Mouse (Mus musculus) stomach, postnatal 0 days (tissue): ENCODE results near the gene Ppm1m. TPM values are rescaled to one million over a fixed set of nuclear protein-coding genes. Genes with fewer than 3 reads are reported as not detected.

Source experiments
- ATAC-seq: fragments of 200-750 bp; cut with Nextera tagmentation; 2 replicates; pipeline ENCODE4 v1.8.0; 2017; ENCODE audit not compliant: low FRiP score, low TSS enrichment
- DNase-seq: peaks from one replicate; pipeline ENCODE4 v3.0.0-alpha.2; 2016; ENCODE audit warnings: low spot score
- H3K27ac ChIP-seq: fragments of 300-500 bp; sonication (generic); replicated peaks from 2 replicates; pipeline ENCODE4 v1.5.1; 2014; ENCODE audit warnings: mild to moderate bottlenecking, control low read depth
- H3K27me3 ChIP-seq: fragments of 300-500 bp; sonication (generic); 2 replicates; pipeline ENCODE4 v1.6.1; 2014; ENCODE audit warnings: low read length; ENCODE audit not compliant: control insufficient read depth, insufficient read depth
- H3K36me3 ChIP-seq: fragments of 300-500 bp; sonication (generic); 2 replicates; pipeline ENCODE4 v1.6.1; 2014; ENCODE audit warnings: low read length, mixed read lengths; ENCODE audit not compliant: control insufficient read depth, insufficient read depth
- H3K4me1 ChIP-seq: fragments of 300-500 bp; sonication (generic); replicated peaks from 2 replicates; pipeline ENCODE4 v1.6.1; 2014; ENCODE audit warnings: antibody characterized with exemption; ENCODE audit not compliant: control insufficient read depth, insufficient read depth
- H3K4me2 ChIP-seq: fragments of 300-500 bp; sonication (generic); replicated peaks from 2 replicates; pipeline ENCODE4 v1.6.1; 2014; ENCODE audit warnings: low read depth, mild to moderate bottlenecking, control low read depth, moderate library complexity
- H3K4me3 ChIP-seq: fragments of 300-500 bp; sonication (generic); 2 replicates; pipeline ENCODE4 v1.5.1; 2014; ENCODE audit warnings: low read depth, low read length, control low read depth
- H3K9ac ChIP-seq: fragments of 300-500 bp; sonication (generic); 2 replicates; pipeline ENCODE4 v1.6.1; 2014; ENCODE audit warnings: mild to moderate bottlenecking, low read length, control low read depth, mixed read lengths
- H3K9me3 ChIP-seq: fragments of 300-500 bp; sonication (generic); 2 replicates; pipeline ENCODE4 v1.6.1; 2016; ENCODE audit warnings: low read length; ENCODE audit not compliant: control insufficient read depth
- CTCF ChIP-seq: IDR thresholded peaks from 2 replicates; pipeline ENCODE4 v1.5.1; 2016; ENCODE audit warnings: antibody characterized with exemption, low read depth, mild to moderate bottlenecking, moderate library complexity
- EP300 ChIP-seq: optimal IDR thresholded peaks from 2 replicates; pipeline ENCODE3; 2016; ENCODE audit warnings: antibody characterized with exemption
- WGBS: fragments of 180-500 bp; shearing (Covaris S2); extraction: QIAGEN DNeasy Blood & Tissue Kit; methylation state at CpG from one replicate; pipeline ENCODE4 v1.1.7; 2014; 5-methylcytosine and 5-hydroxymethylcytosine counted together
- polyA plus RNA-seq: library from polyadenylated mRNA; unstranded; fragments of >200 nt; fragmentation: Nextera tagmentation; extraction: Ambion mirVana; gene quantifications from 2 replicates; pipeline ENCODE4 v1.2.1, GENCODE M21; 2015

The Ppm1m gene
- polyA plus RNA-seq, 1 experiment from 2014 or later, result 15.2 TPM

GRCm38 (mm10) chr9:106201895-106202294 lies 2.3 kb upstream of the Ppm1m start:
- H3K27me3 ChIP-seq, result no peaks in the 10 kb centered on the region

GRCm38 (mm10) chr9:106198962-106199458 lies 536 bp downstream of the Ppm1m start:
- Histone ChIP-seq H3K9ac (peak overlapping the region; percentile 72), H3K4me3 (peak overlapping the region; percentile 64), H3K27ac (peak overlapping the region; percentile 69), H3K4me2 (peak overlapping the region; percentile 64), H3K27me3 (no peaks in the 10 kb centered on the region), H3K36me3 (no peaks in the 10 kb centered on the region), H3K4me1 (0 out of 2 replicates have a peak, but pooled peaks cover 2% of the 10 kb centered on the region), H3K9me3 (no peaks in the 10 kb centered on the region)
- peak; percentile 55; the same call in 1 of the 2 replicates for ATAC-seq
- WGBS, result under 1% methylated on average over 29 of the region's 51 CpGs
- DNase-seq, result peak; percentile 80
- TF ChIP-seq CTCF (no peak), EP300 (no peak)

More at GRCm38 (mm10) chr9:106201895-106202294, 2.3 kb upstream of the Ppm1m start:
- H3K27ac ChIP-seq, result no peak overlapping the region
- H3K4me1 ChIP-seq, result 0 out of 2 replicates have a peak, but pooled peaks cover 5% of the 10 kb centered on the region
- H3K9me3 ChIP-seq, result no peaks in the 10 kb centered on the region
- no peaks in the 10 kb centered on the region for H3K36me3 ChIP-seq
- 0 out of 2 replicates have a peak overlapping the region, but pooled peaks have one; percentile 70 for H3K9ac ChIP-seq
- peak overlapping the region; percentile 60; the same call in 1 of the 2 replicates for H3K4me2 ChIP-seq
- no peak for ATAC-seq
- TF ChIP-seq CTCF (no peak), EP300 (no peak)
- DNase-seq, result no peak
- 77% methylated on average over 3 of the region's 3 CpGs for WGBS
- H3K4me3 ChIP-seq, result no peak overlapping the region; the same call in 1 of the 2 replicates

GRCm38 (mm10) chr9:106197732-106198131 lies 1.8 kb downstream of the Ppm1m start:
- no peaks in the 10 kb centered on the region for H3K9me3 ChIP-seq
- H3K4me3 ChIP-seq, result no peak overlapping the region
- no peaks in the 10 kb centered on the region for H3K36me3 ChIP-seq
- DNase-seq (no peak), ATAC-seq (no peak)
- 89% methylated on average over 9 of the region's 9 CpGs for WGBS
- H3K4me2 ChIP-seq, result no peak overlapping the region
- H3K27ac ChIP-seq, result no peak overlapping the region
- no peaks in the 10 kb centered on the region for H3K27me3 ChIP-seq
- TF ChIP-seq CTCF (no peak), EP300 (no peak)
- H3K4me1 ChIP-seq, result no peaks in the 10 kb centered on the region
- H3K9ac ChIP-seq, result 0 out of 2 replicates have a peak overlapping the region, but pooled peaks have one; percentile 13

GRCm38 (mm10) chr9:106197081-106197713 lies 2.3 kb downstream of the Ppm1m start:
- no peaks in the 10 kb centered on the region for H3K9me3 ChIP-seq
- no peaks in the 10 kb centered on the region for H3K36me3 ChIP-seq
- no peak overlapping the region for H3K4me3 ChIP-seq
- no peaks in the 10 kb centered on the region for H3K4me1 ChIP-seq
- H3K27ac ChIP-seq, result no peak overlapping the region
- DNase-seq (no peak), ATAC-seq (no peak)
- no peaks in the 10 kb centered on the region for H3K27me3 ChIP-seq
- no peak overlapping the region for H3K4me2 ChIP-seq
- 88% methylated on average over 3 of the region's 3 CpGs for WGBS
- H3K9ac ChIP-seq, result no peak overlapping the region
- TF ChIP-seq CTCF (no peak), EP300 (no peak)

GRCm38 (mm10) chr9:106195693-106196092 lies 3.9 kb downstream of the Ppm1m start:
- no peaks in the 10 kb centered on the region for H3K27me3 ChIP-seq
- no peaks in the 10 kb centered on the region for H3K4me1 ChIP-seq
- 79% methylated on average over 8 of the region's 8 CpGs for WGBS
- no peak overlapping the region for H3K9ac ChIP-seq
- H3K27ac ChIP-seq, result no peak overlapping the region
- H3K36me3 ChIP-seq, result 0 out of 2 replicates have a peak, but pooled peaks cover 8% of the 10 kb centered on the region
- no peaks in the 10 kb centered on the region for H3K9me3 ChIP-seq
- ATAC-seq, result no peak
- no peak for DNase-seq
- no peak for TF ChIP-seq CTCF
- no peak for TF ChIP-seq EP300
- H3K4me3 ChIP-seq, result no peak overlapping the region
- no peak overlapping the region for H3K4me2 ChIP-seq
